Mouse (Mus musculus): ENCODE measurements around the gene Fezf2.

DNA sequence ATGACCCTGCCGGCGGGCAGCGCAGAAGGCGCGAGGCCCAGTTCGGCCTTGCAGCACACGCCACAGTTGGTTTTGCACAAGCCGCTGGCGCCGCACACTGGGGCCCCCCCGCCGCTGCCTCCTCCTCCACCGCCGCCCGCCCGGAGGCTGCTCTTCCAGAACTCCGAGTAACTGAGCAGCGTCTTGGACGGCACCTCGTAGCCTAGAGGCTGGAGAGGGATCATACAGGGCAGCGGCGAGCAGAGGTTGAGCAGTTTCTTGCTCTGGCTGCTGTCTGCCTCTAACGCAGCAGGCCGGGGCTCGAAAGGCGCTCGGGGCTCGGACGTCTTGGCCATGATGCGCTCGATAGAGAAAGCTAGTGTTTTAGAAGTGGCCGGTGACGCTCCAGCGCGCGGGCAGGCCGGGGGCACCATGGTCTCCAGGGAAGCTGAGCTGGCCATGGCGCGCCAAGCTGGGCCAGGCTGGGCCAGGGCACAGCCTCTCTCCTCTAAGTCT is 3.2 kb downstream of the Fezf2 start:
- no peak for TF ChIP-seq CTCF (IDR thresholded peaks at IDR 0.05; ENCODE audit: insufficient read depth, low read depth, low read length)
- no peak for TF ChIP-seq POLR2A (IDR thresholded peaks at IDR 0.05; ENCODE audit: insufficient read depth, low read depth, low read length)

Measured in olfactory bulb, adult 2 months (tissue).